Mouse (Mus musculus) MEL (cell line): ENCODE measurements around the gene Sri. TPM values are rescaled to one million over a fixed set of nuclear protein-coding genes. Genes with fewer than 3 reads are reported as not detected.
A peak's percentile ranks its signal among the peaks of the same experiment; 100 is the strongest.

Experiments used
- DNase-seq: peaks from one replicate; pipeline ENCODE4 v3.0.0; 2011; ENCODE audit warnings: low read depth, low spot score
- H3K27ac ChIP-seq: 2 replicates; pipeline ENCODE4 v1.5.1; 2012; ENCODE audit warnings: low read depth, mild to moderate bottlenecking, control low read depth, low read length, moderate library complexity; ENCODE audit not compliant: control insufficient read depth
- H3K27me3 ChIP-seq, 2 experiments: fragments of 150-350 bp in 1 of 2; sonication (generic) in 1 of 2; 2 replicates each; pipeline ENCODE4 v1.6.1; 2012; ENCODE audit warnings: low read length in 2 of 2, mild to moderate bottlenecking in 2 of 2, improper control_type of control experiment in 1 of 2, moderate library complexity in 1 of 2; ENCODE audit not compliant: insufficient read depth in 2 of 2, control insufficient read depth in 1 of 2
- H3K36me3 ChIP-seq, 2 experiments: 2 replicates each; pipeline ENCODE4 v1.6.1; 2012 to 2014; ENCODE audit warnings: low read length in 2 of 2, improper control_type of control experiment in 1 of 2, inconsistent platforms in 1 of 2, mild to moderate bottlenecking in 1 of 2; ENCODE audit not compliant: insufficient read depth in 2 of 2, control insufficient read depth in 1 of 2
- H3K4me1 ChIP-seq, 2 experiments: fragments of 150-350 bp in 1 of 2; sonication (generic) in 1 of 2; 2 replicates each; pipeline ENCODE4 v1.6.1; 2012; ENCODE audit warnings: low read length in 2 of 2, improper control_type of control experiment in 1 of 2, mild to moderate bottlenecking in 1 of 2; ENCODE audit not compliant: insufficient read depth in 2 of 2, control insufficient read depth in 1 of 2
- H3K4me3 ChIP-seq, 2 experiments: fragments of 150-350 bp in 1 of 2; sonication (generic) in 1 of 2; 2 replicates each; pipeline ENCODE4 v1.5.1; 2012; ENCODE audit warnings: low read depth in 2 of 2, low read length in 2 of 2, mild to moderate bottlenecking in 2 of 2, moderate library complexity in 2 of 2, control low read depth in 1 of 2, improper control_type of control experiment in 1 of 2; ENCODE audit not compliant: control insufficient read depth in 1 of 2, insufficient read depth in 1 of 2
- H3K79me2 ChIP-seq: 2 replicates; pipeline ENCODE4 v1.6.1; 2012; ENCODE audit warnings: mild to moderate bottlenecking, low read length, moderate library complexity; ENCODE audit not compliant: control insufficient read depth, poor library complexity, insufficient read depth
- H3K9ac ChIP-seq: 2 replicates; pipeline ENCODE4 v1.6.1; 2012; ENCODE audit warnings: low read depth, mild to moderate bottlenecking, control low read depth, low read length, moderate library complexity; ENCODE audit not compliant: control insufficient read depth, poor library complexity, severe bottlenecking
- H3K9me3 ChIP-seq: fragments of 150-350 bp; sonication (generic); replicated peaks from 2 replicates; pipeline ENCODE4 v1.6.1; 2012; ENCODE audit warnings: mild to moderate bottlenecking, low read length, improper control_type of control experiment, moderate library complexity; ENCODE audit not compliant: insufficient read depth
- CHD2 ChIP-seq: IDR thresholded peaks from 2 replicates; pipeline ENCODE4 v1.6.1; 2011; ENCODE audit warnings: low read length, improper control_type of control experiment
- CTCF ChIP-seq, 3 experiments: IDR thresholded peaks in 2 of 3; conservative IDR thresholded peaks in 1 of 3; 2 replicates each; pipeline ENCODE4 v1.5.1; 2011 to 2012; ENCODE audit warnings: low read length in 3 of 3, low read depth in 2 of 3, mild to moderate bottlenecking in 2 of 3, improper control_type of control experiment in 1 of 3, inconsistent platforms in 1 of 3, mixed read lengths in 1 of 3, moderate library complexity in 1 of 3; ENCODE audit not compliant: control insufficient read depth in 1 of 3, insufficient read depth in 1 of 3, poor library complexity in 1 of 3, severe bottlenecking in 1 of 3
- ELF1 ChIP-seq: IDR thresholded peaks from 2 replicates; pipeline ENCODE4 v1.6.1; 2014; ENCODE audit warnings: low read depth, mild to moderate bottlenecking, inconsistent platforms, low read length, improper control_type of control experiment, moderate library complexity
- EP300 ChIP-seq, 2 experiments: IDR thresholded peaks; 2 replicates each; pipeline ENCODE4 v1.6.1; 2011; ENCODE audit warnings: improper control_type of control experiment in 2 of 2, low read length in 2 of 2, low read depth in 1 of 2, mild to moderate bottlenecking in 1 of 2
- ETS1 ChIP-seq: IDR thresholded peaks from 2 replicates; pipeline ENCODE4 v1.6.1; 2012; ENCODE audit warnings: low read depth, mild to moderate bottlenecking, inconsistent platforms, low read length, improper control_type of control experiment, moderate library complexity
- GABPA ChIP-seq: IDR thresholded peaks from 2 replicates; pipeline ENCODE4 v1.6.1; 2012; ENCODE audit warnings: low read depth, mild to moderate bottlenecking, inconsistent platforms, low read length, improper control_type of control experiment, moderate library complexity
- GATA1 ChIP-seq: IDR thresholded peaks from 2 replicates; pipeline ENCODE4 v1.6.1; 2011; ENCODE audit warnings: low read depth, low read length, improper control_type of control experiment
- HCFC1 ChIP-seq: IDR thresholded peaks from 2 replicates; pipeline ENCODE4 v1.6.1; 2012; ENCODE audit warnings: low read depth, mild to moderate bottlenecking, inconsistent platforms, low read length, improper control_type of control experiment, moderate library complexity
- JUND ChIP-seq: IDR thresholded peaks from 2 replicates; pipeline ENCODE4 v1.6.1; 2011; ENCODE audit warnings: low read depth, mild to moderate bottlenecking, improper control_type of control experiment, low read length
- MAZ ChIP-seq: IDR thresholded peaks from 2 replicates; pipeline ENCODE4 v1.6.1; 2012; ENCODE audit warnings: low read depth, mild to moderate bottlenecking, inconsistent platforms, low read length, improper control_type of control experiment
- MXI1 ChIP-seq: IDR thresholded peaks from 2 replicates; pipeline ENCODE4 v1.6.1; 2011; ENCODE audit warnings: mild to moderate bottlenecking, low read depth, low read length, improper control_type of control experiment
- MYC ChIP-seq: IDR thresholded peaks from 2 replicates; pipeline ENCODE4 v1.6.1; 2011; ENCODE audit warnings: low read depth, mild to moderate bottlenecking, low read length, improper control_type of control experiment, moderate library complexity
- NELFE ChIP-seq: IDR thresholded peaks from 2 replicates; pipeline ENCODE4 v1.6.1; 2011; ENCODE audit warnings: low read depth, low read length, improper control_type of control experiment
- POLR2A ChIP-seq, 2 experiments: IDR thresholded peaks; 2 replicates each; pipeline ENCODE4 v1.6.1; 2011 to 2012; ENCODE audit warnings: low read length in 2 of 2, mild to moderate bottlenecking in 2 of 2, control low read depth in 1 of 2, improper control_type of control experiment in 1 of 2, low read depth in 1 of 2, moderate library complexity in 1 of 2; ENCODE audit not compliant: control insufficient read depth in 1 of 2, insufficient read depth in 1 of 2, poor library complexity in 1 of 2
- RAD21 ChIP-seq: IDR thresholded peaks from 2 replicates; pipeline ENCODE4 v1.6.1; 2011; ENCODE audit warnings: mild to moderate bottlenecking, low read depth, low read length, improper control_type of control experiment
- RCOR1 ChIP-seq: IDR thresholded peaks from 2 replicates; pipeline ENCODE4 v1.6.1; 2012; ENCODE audit warnings: low read depth, mild to moderate bottlenecking, inconsistent platforms, low read length, improper control_type of control experiment
- SMC3 ChIP-seq: IDR thresholded peaks from 2 replicates; pipeline ENCODE4 v1.6.1; 2011; ENCODE audit warnings: low read depth, low read length, improper control_type of control experiment
- TAL1 ChIP-seq: IDR thresholded peaks from 2 replicates; pipeline ENCODE4 v1.6.1; 2012; ENCODE audit warnings: mild to moderate bottlenecking, inconsistent platforms, low read length, moderate library complexity, mixed read lengths
- TBP ChIP-seq: IDR thresholded peaks from 2 replicates; pipeline ENCODE4 v1.8.0; 2011; ENCODE audit warnings: low read depth, low read length, improper control_type of control experiment
- USF1 ChIP-seq: IDR thresholded peaks from 2 replicates; pipeline ENCODE4 v1.6.1; 2014; ENCODE audit warnings: low read depth, mild to moderate bottlenecking, inconsistent platforms, low read length, improper control_type of control experiment, moderate library complexity
- USF2 ChIP-seq, 2 experiments: IDR thresholded peaks; 2 replicates each; pipeline ENCODE4 v1.6.1; 2011 to 2012; ENCODE audit warnings: improper control_type of control experiment in 2 of 2, low read length in 2 of 2, borderline replicate concordance in 1 of 2, inconsistent platforms in 1 of 2, low read depth in 1 of 2, mild to moderate bottlenecking in 1 of 2; ENCODE audit not compliant: insufficient read depth in 1 of 2
- ZC3H11A ChIP-seq: IDR thresholded peaks from 2 replicates; pipeline ENCODE4 v1.6.1; 2012; ENCODE audit warnings: low read depth, mild to moderate bottlenecking, inconsistent platforms, low read length, improper control_type of control experiment
- ZKSCAN1 ChIP-seq: IDR thresholded peaks from 2 replicates; pipeline ENCODE4 v1.6.1; 2012; ENCODE audit warnings: low read depth, mild to moderate bottlenecking, inconsistent platforms, low read length, improper control_type of control experiment, moderate library complexity
- polyA plus RNA-seq, 2 experiments: library from polyadenylated mRNA; stranded (reverse) in 1 of 2; unstranded in 1 of 2; fragments of >175 nt in 1 of 2; fragments of >200 nt in 1 of 2; gene quantifications; 2 replicates each; pipeline versions ENCODE4 v1.2.1 to v1.2.4; 2012; ENCODE audit warnings: low replicate concordance in 2 of 2, low read depth in 1 of 2; ENCODE audit not compliant: insufficient read length in 2 of 2, insufficient read depth in 1 of 2, missing spikeins in 1 of 2
- total RNA-seq: library from RNA; depleted of rRNA; stranded (reverse); fragments of 300-350 nt; gene quantifications from 2 replicates; pipeline ENCODE4 v1.2.3, GENCODE M21; 2012

Sri gene
- total and polyA plus RNA-seq, 3 experiments = 115 to 124 TPM; not detected in 1

- no peak for TF ChIP-seq CTCF (IDR thresholded peaks at IDR 0.05 in 2 of 3, conservative IDR thresholded peaks at IDR 0.05 in 1 of 3; ENCODE audit: control insufficient read depth in 1 of 3, insufficient read depth in 1 of 3, low read depth in 2 of 3, low read length in 3 of 3, poor library complexity in 1 of 3, severe bottlenecking in 1 of 3)
- TF ChIP-seq MYC = no peak
- TF ChIP-seq GATA1 = no peak
- TF ChIP-seq ELF1 = no peak; the same call in 1 of the 2 replicates
Measured at GRCm38 (mm10) chr5:8056141-8057017, 10.5 kb downstream of the Sri start (continued).

GRCm38 (mm10) chr5:8057018-8057323 lies 11.1 kb downstream of the Sri start:
- Histone ChIP-seq H3K27me3 (no peaks in the 10 kb centered on the region), H3K27ac (no peak overlapping the region), H3K9ac (peak overlapping the region; percentile 99), H3K9me3 (no peaks in the 10 kb centered on the region), H3K4me3 (peak overlapping the region; percentile 92 to 99)
- TF ChIP-seq ZC3H11A = no peak
- no peak for TF ChIP-seq ZKSCAN1
- TF ChIP-seq HCFC1 = no peak
- no peak for TF ChIP-seq GABPA
- TF ChIP-seq GATA1 = no peak
- no peak for TF ChIP-seq USF1
- TF ChIP-seq MYC = no peak
- no peak for TF ChIP-seq CHD2
- no peak for TF ChIP-seq TBP
- TF ChIP-seq, all 39 proteins: peak for 0
- peaks cover 0 to 5% of the 10 kb centered on the region in 2 experiments; a peak in 2 of 4 replicates for H3K36me3 ChIP-seq
- peaks cover 7% of the 10 kb centered on the region; the same call in 1 of the 2 replicates for H3K79me2 ChIP-seq
- DNase-seq = no peak
- H3K4me1 ChIP-seq = peaks cover 0 to 5% of the 10 kb centered on the region in 2 experiments; a peak in 2 of 4 replicates

GRCm38 (mm10) chr5:8058056-8058455 lies 12.2 kb downstream of the Sri start:
- H3K36me3 ChIP-seq = peaks cover 0 to 5% of the 10 kb centered on the region in 2 experiments; a peak in 2 of 4 replicates
- no peak for DNase-seq
- H3K9me3 ChIP-seq = no peaks in the 10 kb centered on the region
- H3K27ac ChIP-seq = no peak overlapping the region
- no peak overlapping the region for H3K4me3 ChIP-seq
- TF ChIP-seq USF2 (IDR thresholded peaks at IDR 0.05; ENCODE audit: borderline replicate concordance in 1 of 2, insufficient read depth in 1 of 2, low read depth in 1 of 2, low read length in 2 of 2) = no peak
- TF ChIP-seq MXI1 = no peak
- no peak for TF ChIP-seq POLR2A (IDR thresholded peaks at IDR 0.05; ENCODE audit: control insufficient read depth in 1 of 2, insufficient read depth in 1 of 2, low read depth in 1 of 2, low read length in 2 of 2, poor library complexity in 1 of 2)
- TF ChIP-seq USF1 = no peak
- TF ChIP-seq TAL1 = no peak
- no peak for TF ChIP-seq GABPA
- no peak for TF ChIP-seq NELFE
- no peak for TF ChIP-seq EP300 (IDR thresholded peaks at IDR 0.05; ENCODE audit: low read depth in 1 of 2, low read length in 2 of 2)
- TF ChIP-seq RAD21 = no peak
- no peak for TF ChIP-seq RCOR1
- no peak for TF ChIP-seq ETS1
- TF ChIP-seq JUND = no peak
- TF ChIP-seq ZKSCAN1 = no peak
- TF ChIP-seq SMC3 = no peak
- no peak for TF ChIP-seq CTCF (IDR thresholded peaks at IDR 0.05 in 2 of 3, conservative IDR thresholded peaks at IDR 0.05 in 1 of 3; ENCODE audit: control insufficient read depth in 1 of 3, insufficient read depth in 1 of 3, low read depth in 2 of 3, low read length in 3 of 3, poor library complexity in 1 of 3, severe bottlenecking in 1 of 3)
- TF ChIP-seq TBP = no peak
- no peak for TF ChIP-seq MAZ
- TF ChIP-seq HCFC1 = no peak
- H3K4me1 ChIP-seq = peaks cover 0 to 7% of the 10 kb centered on the region in 2 experiments; a peak in 2 of 4 replicates
- no peaks in the 10 kb centered on the region for H3K27me3 ChIP-seq
- H3K9ac ChIP-seq = no peak overlapping the region
- peaks cover 7% of the 10 kb centered on the region; the same call in 1 of the 2 replicates for H3K79me2 ChIP-seq
